Mouse (Mus musculus) embryonic fibroblast, embryonic 13.5 days (primary cell): ENCODE data around the gene Zbtb48. TPM values are rescaled to one million over a fixed set of nuclear protein-coding genes. Genes with fewer than 3 reads are reported as not detected.
A peak's percentile ranks its signal among the peaks of the same experiment; 100 is the strongest.
"Not testable (repeated sequence)": the region's sequence is repeated elsewhere in the genome, so short reads cannot be mapped to it uniquely, and the experiment has no call there.

Experiments used
- H3K27ac ChIP-seq: 2 replicates; pipeline ENCODE4 v1.5.1; 2012; ENCODE audit warnings: low read length, control low read depth, inconsistent platforms; ENCODE audit not compliant: insufficient read depth
- H3K4me1 ChIP-seq: 2 replicates; pipeline ENCODE4 v1.6.1; 2011; ENCODE audit warnings: low read length; ENCODE audit not compliant: control insufficient read depth, insufficient read depth
- H3K4me3 ChIP-seq: 2 replicates; pipeline ENCODE4 v1.5.1; 2011; ENCODE audit warnings: mild to moderate bottlenecking, control low read depth, low read length; ENCODE audit not compliant: insufficient read depth
- CTCF ChIP-seq: IDR thresholded peaks from 2 replicates; pipeline ENCODE4 v1.5.1; 2011; ENCODE audit warnings: mild to moderate bottlenecking, control low read depth, low read length, moderate library complexity, borderline replicate concordance; ENCODE audit not compliant: insufficient read depth
- POLR2A ChIP-seq: IDR thresholded peaks from 2 replicates; pipeline ENCODE4 v1.6.1; 2011; ENCODE audit warnings: low read depth, mild to moderate bottlenecking, control low read depth, low read length, moderate library complexity
- polyA plus RNA-seq: library from polyadenylated mRNA; stranded (reverse); fragments of >200 nt; gene quantifications from 2 replicates; pipeline ENCODE4 v1.2.4, GENCODE M21; 2011; ENCODE audit warnings: low read depth; ENCODE audit not compliant: missing spikeins, insufficient read length

The Zbtb48 gene
- polyA plus RNA-seq, 1 experiment: 7.5 TPM

GRCm38 (mm10) chr4:152062390-152063110 lies 35.1 kb upstream of the Zbtb48 start:
- Histone ChIP-seq H3K27ac (no peak overlapping the region), H3K4me3 (no peak overlapping the region), H3K4me1 (no peaks in the 10 kb centered on the region)
- no peak for TF ChIP-seq CTCF

- Histone ChIP-seq H3K4me1 (0 out of 2 replicates have a peak, but pooled peaks cover 3% of the 10 kb centered on the region), H3K27ac (no peak overlapping the region)
Observed at GRCm38 (mm10) chr4:152044609-152045008, 17.1 kb upstream of the Zbtb48 start.

GRCm38 (mm10) chr4:152043171-152043570 lies 15.7 kb upstream of the Zbtb48 start:
- TF ChIP-seq POLR2A (no peak), CTCF (no peak)
- 0 out of 2 replicates have a peak, but pooled peaks cover 3% of the 10 kb centered on the region for H3K4me1 ChIP-seq
- no peak overlapping the region for H3K4me3 ChIP-seq
- H3K27ac ChIP-seq: no peak overlapping the region

More at GRCm38 (mm10) chr4:152044609-152045008, 17.1 kb upstream of the Zbtb48 start:
- TF ChIP-seq POLR2A (no peak), CTCF (no peak)
- H3K4me3 ChIP-seq: no peak overlapping the region

GRCm38 (mm10) chr4:152041924-152042641 lies 14.6 kb upstream of the Zbtb48 start:
- Histone ChIP-seq H3K27ac (no peak overlapping the region), H3K4me3 (no peak overlapping the region), H3K4me1 (0 out of 2 replicates have a peak, but pooled peaks cover 3% of the 10 kb centered on the region)
- no peak for TF ChIP-seq CTCF
- TF ChIP-seq POLR2A: no peak

- peak overlapping the region; percentile 69 for H3K4me3 ChIP-seq
- H3K27ac ChIP-seq: no peak overlapping the region
- no peak for TF ChIP-seq POLR2A
- no peak for TF ChIP-seq CTCF
- H3K4me1 ChIP-seq: 0 out of 2 replicates have a peak, but pooled peaks cover 3% of the 10 kb centered on the region
Observed at GRCm38 (mm10) chr4:152039831-152040310, 12.4 kb upstream of the Zbtb48 start.

- Histone ChIP-seq H3K27ac (no peak within 1 kb of the TSS), H3K4me1 (0 out of 2 replicates have a peak, but pooled peaks cover 3% of the 10 kb centered on the region), H3K4me3 (peak within 1 kb of the TSS; percentile 69)
- TF ChIP-seq POLR2A: peak; percentile 78
- peak; percentile 77 for TF ChIP-seq CTCF
Observed at GRCm38 (mm10) chr4:152038985-152039830, 11.7 kb upstream of the Zbtb48 start, which contains the start of gene Nol9. Gene Nol9 (plus strand): TSS chr4:152039321.

GRCm38 (mm10) chr4:152038225-152038984 lies 10.9 kb upstream of the Zbtb48 start, which contains the start of gene Tas1r1:
Gene Tas1r1 (minus strand): TSS chr4:152038568.
- H3K27ac ChIP-seq: no peak within 1 kb of the TSS
- H3K4me1 ChIP-seq: 0 out of 2 replicates have a peak, but pooled peaks cover 3% of the 10 kb centered on the region
- TF ChIP-seq POLR2A (no peak), CTCF (no peak)

GRCm38 (mm10) chr4:152036464-152036863 lies 9.0 kb upstream of the Zbtb48 start:
- not testable (repeated sequence) for H3K4me3 ChIP-seq, H3K4me1 ChIP-seq, H3K27ac ChIP-seq

More at GRCm38 (mm10) chr4:152038225-152038984, 10.9 kb upstream of the Zbtb48 start, which contains the start of gene Tas1r1:
- H3K4me3 ChIP-seq: peak within 1 kb of the TSS; percentile 69

- Histone ChIP-seq H3K4me3 (no peak overlapping the region), H3K4me1 (no peaks in the 10 kb centered on the region), H3K27ac (no peak overlapping the region)
- TF ChIP-seq CTCF: no peak
- no peak for TF ChIP-seq POLR2A
Observed at GRCm38 (mm10) chr4:152032922-152033321, 5.5 kb upstream of the Zbtb48 start.
